Mouse (Mus musculus) forebrain, embryonic 15.5 days (tissue): ENCODE data around the gene Retreg3. TPM values are rescaled to one million over a fixed set of nuclear protein-coding genes. Genes with fewer than 3 reads are reported as not detected.

ENCODE experiments used
- ATAC-seq: fragments of 200-750 bp; cut with Nextera tagmentation; replicated peaks from 2 replicates; pipeline ENCODE4 v1.8.0; 2017; ENCODE audit warnings: mild to moderate bottlenecking, moderate TSS enrichment, moderate library complexity
- H3K27ac ChIP-seq: fragments of 300-500 bp; sonication (generic); replicated peaks from 2 replicates; pipeline ENCODE4 v1.5.1; 2015; ENCODE audit warnings: mild to moderate bottlenecking, inconsistent platforms
- H3K27me3 ChIP-seq: fragments of 300-500 bp; sonication (generic); 2 replicates; pipeline ENCODE4 v1.6.1; 2015; ENCODE audit warnings: inconsistent platforms
- H3K36me3 ChIP-seq: fragments of 300-500 bp; sonication (generic); 2 replicates; pipeline ENCODE4 v1.6.1; 2015; ENCODE audit warnings: mild to moderate bottlenecking, inconsistent platforms
- H3K4me1 ChIP-seq: fragments of 300-500 bp; sonication (generic); 2 replicates; pipeline ENCODE4 v1.6.1; 2015; ENCODE audit warnings: inconsistent platforms
- H3K4me2 ChIP-seq: fragments of 300-500 bp; sonication (generic); replicated peaks from 2 replicates; pipeline ENCODE4 v1.6.1; 2015; ENCODE audit warnings: mild to moderate bottlenecking, inconsistent platforms
- H3K4me3 ChIP-seq: fragments of 300-500 bp; sonication (generic); 2 replicates; pipeline ENCODE4 v1.5.1; 2015; ENCODE audit warnings: mild to moderate bottlenecking, inconsistent platforms
- H3K9ac ChIP-seq: fragments of 300-500 bp; sonication (generic); replicated peaks from 2 replicates; pipeline ENCODE4 v1.6.1; 2015; ENCODE audit warnings: mild to moderate bottlenecking, inconsistent platforms
- H3K9me3 ChIP-seq: fragments of 300-500 bp; sonication (generic); 2 replicates; pipeline ENCODE4 v1.6.1; 2016; ENCODE audit warnings: inconsistent platforms
- WGBS: fragments of 180-500 bp; shearing (Covaris S2); methylation state at CpG from one replicate; pipeline ENCODE4 v1.1.7; 2015; ENCODE audit warnings: mixed read lengths; 5-methylcytosine and 5-hydroxymethylcytosine counted together
- polyA plus RNA-seq: library from polyadenylated mRNA; unstranded; fragments of >200 nt; fragmentation: Nextera tagmentation; extraction: Ambion mirVana; gene quantifications from 2 replicates; pipeline ENCODE4 v1.2.1, GENCODE M21; 2015

The Retreg3 gene
- polyA plus RNA-seq, result 25.1 and 27.7 TPM in 2 replicates

- WGBS, result under 1% methylated on average over 61 of the region's 61 CpGs
- Histone ChIP-seq H3K9ac (peak within 1 kb of the TSS; percentile 90), H3K4me1 (peaks cover 48% of the 10 kb centered on the region), H3K27ac (peak within 1 kb of the TSS; percentile 89), H3K4me2 (peak within 1 kb of the TSS; percentile 93), H3K27me3 (no peaks in the 10 kb centered on the region), H3K36me3 (peaks cover 13% of the 10 kb centered on the region; the same call in 1 of the 2 replicates), H3K9me3 (no peaks in the 10 kb centered on the region), H3K4me3 (peak within 1 kb of the TSS; percentile 74)
- peak; percentile 95 for ATAC-seq
Measured at GRCm38 (mm10) chr11:101119761-101120544, at the start of gene Retreg3, which contains the start of gene Tubg1. Gene Retreg3 (minus strand): TSS chr11:101119893. Gene Tubg1 (plus strand): TSS chr11:101119938.

- no peak for ATAC-seq
- Histone ChIP-seq H3K27ac (no peak overlapping the region), H3K9ac (no peak overlapping the region), H3K4me1 (peaks cover 51% of the 10 kb centered on the region), H3K4me2 (no peak overlapping the region), H3K9me3 (no peaks in the 10 kb centered on the region), H3K4me3 (no peak overlapping the region), H3K27me3 (peaks cover 63% of the 10 kb centered on the region), H3K36me3 (0 out of 2 replicates have a peak, but pooled peaks cover 3% of the 10 kb centered on the region)
- WGBS, result 63% methylated on average over 18 of the region's 18 CpGs
Measured at GRCm38 (mm10) chr11:101168301-101168980, 48.7 kb upstream of the Retreg3 start.

DNA sequence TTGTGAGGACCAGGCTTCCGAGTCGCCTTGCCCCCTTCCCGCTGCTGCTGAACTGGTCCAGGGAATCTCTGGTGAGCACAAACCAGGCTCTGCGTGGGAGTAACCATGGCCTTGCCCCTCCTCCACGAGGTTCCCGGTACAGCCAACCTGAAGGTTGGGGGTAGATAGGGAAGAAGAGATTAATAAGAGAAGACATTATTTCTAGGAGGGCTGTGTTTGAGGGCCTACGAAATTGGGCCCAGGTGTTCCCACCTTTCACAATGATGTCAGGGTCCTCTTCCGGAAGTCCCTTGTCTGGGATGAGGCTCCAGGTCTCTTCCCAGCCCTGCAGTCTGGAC, 48.2 kb upstream of the Retreg3 start:
- H3K27ac ChIP-seq, result no peak overlapping the region
- H3K4me1 ChIP-seq, result peaks cover 46% of the 10 kb centered on the region
- no peak overlapping the region for H3K4me3 ChIP-seq
- H3K27me3 ChIP-seq, result peaks cover 68% of the 10 kb centered on the region
- H3K9me3 ChIP-seq, result no peaks in the 10 kb centered on the region
- no peak overlapping the region for H3K9ac ChIP-seq
- ATAC-seq, result no peak
- WGBS, result 47% methylated on average over 8 of the region's 8 CpGs
- H3K4me2 ChIP-seq, result no peak overlapping the region
- H3K36me3 ChIP-seq, result 0 out of 2 replicates have a peak, but pooled peaks cover 5% of the 10 kb centered on the region

- H3K9ac ChIP-seq, result no peak overlapping the region
- no peaks in the 10 kb centered on the region for H3K9me3 ChIP-seq
- 47% methylated on average over 19 of the region's 19 CpGs for WGBS
- no peak for ATAC-seq
- H3K4me2 ChIP-seq, result no peak overlapping the region
- 0 out of 2 replicates have a peak, but pooled peaks cover 5% of the 10 kb centered on the region for H3K36me3 ChIP-seq
- peaks cover 43% of the 10 kb centered on the region for H3K4me1 ChIP-seq
- H3K27ac ChIP-seq, result no peak overlapping the region
- H3K27me3 ChIP-seq, result peaks cover 73% of the 10 kb centered on the region
- H3K4me3 ChIP-seq, result no peak overlapping the region
Measured at GRCm38 (mm10) chr11:101167211-101167962, 47.7 kb upstream of the Retreg3 start.

GRCm38 (mm10) chr11:101166357-101166756, 46.7 kb upstream of the Retreg3 start:
- Histone ChIP-seq H3K4me1 (peaks cover 34% of the 10 kb centered on the region), H3K4me3 (no peak overlapping the region), H3K4me2 (no peak overlapping the region), H3K9me3 (no peaks in the 10 kb centered on the region), H3K27me3 (peaks cover 76% of the 10 kb centered on the region), H3K9ac (no peak overlapping the region), H3K27ac (no peak overlapping the region), H3K36me3 (0 out of 2 replicates have a peak, but pooled peaks cover 5% of the 10 kb centered on the region)
- 49% methylated on average over 14 of the region's 14 CpGs for WGBS
- ATAC-seq, result no peak

DNA sequence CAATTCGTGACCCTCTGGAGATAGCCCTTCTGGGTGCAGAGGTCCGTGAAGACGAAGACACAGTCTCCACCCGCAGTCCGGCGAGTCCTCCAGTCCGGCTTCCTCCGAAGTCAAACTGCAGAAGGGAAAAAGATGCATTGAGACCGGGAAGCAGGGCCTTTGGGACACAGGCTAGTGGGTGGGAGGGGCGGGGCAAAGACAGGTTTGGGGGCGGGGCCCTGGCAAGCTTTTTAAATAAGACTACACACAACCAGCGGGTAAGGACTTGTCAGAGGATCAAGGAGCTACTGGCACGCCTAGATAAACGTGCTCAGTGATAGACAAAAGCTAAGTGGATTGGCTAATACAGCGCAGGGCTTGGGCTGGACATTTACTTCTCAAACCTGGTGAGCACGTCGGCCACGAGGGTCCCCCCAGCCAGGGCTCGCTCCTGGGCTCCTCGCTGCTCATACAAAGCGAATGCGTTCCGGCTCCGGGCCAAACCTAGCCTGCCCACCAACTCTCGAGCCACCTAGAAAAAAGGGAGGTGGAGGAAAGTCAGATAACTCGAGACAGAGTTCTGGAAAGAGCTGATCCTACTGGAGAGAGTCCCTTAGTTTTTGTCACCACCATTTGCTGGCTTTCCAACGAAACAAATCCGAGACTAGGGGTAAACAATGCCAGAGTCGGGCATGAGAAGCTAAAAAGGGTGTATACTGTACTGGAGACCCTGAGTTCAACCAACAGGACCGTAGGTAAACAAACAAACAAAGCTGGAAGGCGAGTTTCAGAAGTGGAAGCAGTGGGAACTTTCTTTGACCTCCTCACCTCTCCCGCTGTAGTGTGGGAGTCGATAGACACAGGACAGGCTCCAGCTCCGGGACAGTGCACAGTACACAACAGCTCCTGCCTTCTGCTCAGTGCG, 45.2 kb upstream of the Retreg3 start:
- H3K27ac ChIP-seq, result no peak overlapping the region
- no peak for ATAC-seq
- 0 out of 2 replicates have a peak, but pooled peaks cover 5% of the 10 kb centered on the region for H3K36me3 ChIP-seq
- H3K4me3 ChIP-seq, result peak overlapping the region; percentile 29; the same call in 1 of the 2 replicates
- peaks cover 23% of the 10 kb centered on the region for H3K4me1 ChIP-seq
- H3K27me3 ChIP-seq, result peaks cover 76% of the 10 kb centered on the region
- no peak overlapping the region for H3K4me2 ChIP-seq
- no peaks in the 10 kb centered on the region for H3K9me3 ChIP-seq
- 19% methylated on average over 35 of the region's 35 CpGs for WGBS
- H3K9ac ChIP-seq, result peak overlapping the region; percentile 15; the same call in 1 of the 2 replicates

GRCm38 (mm10) chr11:101164351-101164665, 44.6 kb upstream of the Retreg3 start:
- peak overlapping the region; percentile 15; the same call in 1 of the 2 replicates for H3K9ac ChIP-seq
- H3K27me3 ChIP-seq, result peaks cover 70% of the 10 kb centered on the region
- H3K4me1 ChIP-seq, result peaks cover 17% of the 10 kb centered on the region
- no peaks in the 10 kb centered on the region for H3K9me3 ChIP-seq
- 0 out of 2 replicates have a peak, but pooled peaks cover 5% of the 10 kb centered on the region for H3K36me3 ChIP-seq
- peak overlapping the region; percentile 37 for H3K4me2 ChIP-seq
- no peak overlapping the region for H3K27ac ChIP-seq
- WGBS, result 10% methylated on average over 21 of the region's 21 CpGs
- H3K4me3 ChIP-seq, result peak overlapping the region; percentile 29
- ATAC-seq, result no peak

GRCm38 (mm10) chr11:101163476-101164350, 44.0 kb upstream of the Retreg3 start:
- H3K27ac ChIP-seq, result no peak overlapping the region
- 0 out of 2 replicates have a peak overlapping the region, but pooled peaks have one; percentile 10 for H3K9ac ChIP-seq
- 0 out of 2 replicates have a peak, but pooled peaks cover 5% of the 10 kb centered on the region for H3K36me3 ChIP-seq
- ATAC-seq, result no peak
- peak overlapping the region; percentile 29 for H3K4me3 ChIP-seq
- H3K4me1 ChIP-seq, result peaks cover 11% of the 10 kb centered on the region
- no peaks in the 10 kb centered on the region for H3K9me3 ChIP-seq
- peak overlapping the region; percentile 37 for H3K4me2 ChIP-seq
- peaks cover 64% of the 10 kb centered on the region for H3K27me3 ChIP-seq
- WGBS, result 24% methylated on average over 49 of the region's 49 CpGs

GRCm38 (mm10) chr11:101162772-101163171, 43.1 kb upstream of the Retreg3 start:
- Histone ChIP-seq H3K27me3 (peaks cover 59% of the 10 kb centered on the region), H3K36me3 (0 out of 2 replicates have a peak, but pooled peaks cover 5% of the 10 kb centered on the region), H3K9me3 (no peaks in the 10 kb centered on the region), H3K4me3 (no peak overlapping the region), H3K4me1 (peaks cover 9% of the 10 kb centered on the region), H3K9ac (no peak overlapping the region), H3K27ac (no peak overlapping the region), H3K4me2 (no peak overlapping the region)
- ATAC-seq, result no peak
- 59% methylated on average over 5 of the region's 5 CpGs for WGBS

GRCm38 (mm10) chr11:101162301-101162700, 42.6 kb upstream of the Retreg3 start:
- no peaks in the 10 kb centered on the region for H3K9me3 ChIP-seq
- H3K9ac ChIP-seq, result no peak overlapping the region
- no peak overlapping the region for H3K27ac ChIP-seq
- no peak overlapping the region for H3K4me2 ChIP-seq
- peaks cover 56% of the 10 kb centered on the region for H3K27me3 ChIP-seq
- WGBS, result 68% methylated on average over 5 of the region's 5 CpGs
- peaks cover 9% of the 10 kb centered on the region for H3K4me1 ChIP-seq
- 0 out of 2 replicates have a peak, but pooled peaks cover 5% of the 10 kb centered on the region for H3K36me3 ChIP-seq
- no peak for ATAC-seq
- H3K4me3 ChIP-seq, result no peak overlapping the region
